Mouse (Mus musculus): ENCODE measurements around the gene Trim68. TPM values are rescaled to one million over a fixed set of nuclear protein-coding genes. Genes with fewer than 3 reads are reported as not detected.
"Not testable (repeated sequence)": the region's sequence is repeated elsewhere in the genome, so short reads cannot be mapped to it uniquely, and the experiment has no call there.

Gene Trim68
- polyA plus RNA-seq, 1 experiment from 2014 or later = 7.0 TPM

DNA sequence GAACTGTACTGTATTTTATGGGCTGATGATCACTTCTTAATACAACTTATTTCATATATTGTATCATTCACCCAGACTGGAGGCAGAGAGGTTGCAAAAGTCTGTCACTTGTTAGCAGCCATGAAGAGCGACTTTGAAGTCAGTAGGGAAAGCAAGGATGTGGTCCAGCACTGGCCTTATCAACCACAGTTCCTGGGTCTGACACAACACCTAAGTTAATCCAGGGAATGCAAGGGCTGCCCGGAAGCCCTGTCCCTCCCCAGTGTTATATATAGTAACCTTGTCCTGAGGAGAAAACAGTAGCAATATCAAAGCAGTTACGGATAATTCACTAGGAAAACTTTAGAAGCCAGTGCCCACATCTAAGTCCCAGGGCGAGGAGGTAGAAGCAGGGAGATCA lies 42.2 kb downstream of the Trim68 start:
- H3K27me3 ChIP-seq (replicated peaks); H3K27ac ChIP-seq (replicated peaks); H3K4me2 ChIP-seq; H3K9ac ChIP-seq (replicated peaks); ATAC-seq (ENCODE audit: low FRiP score); H3K4me1 ChIP-seq; H3K4me3 ChIP-seq (replicated peaks); H3K9me3 ChIP-seq (replicated peaks); H3K36me3 ChIP-seq: not testable (repeated sequence)
- WGBS = 87% methylated on average over 4 of the region's 4 CpGs

DNA sequence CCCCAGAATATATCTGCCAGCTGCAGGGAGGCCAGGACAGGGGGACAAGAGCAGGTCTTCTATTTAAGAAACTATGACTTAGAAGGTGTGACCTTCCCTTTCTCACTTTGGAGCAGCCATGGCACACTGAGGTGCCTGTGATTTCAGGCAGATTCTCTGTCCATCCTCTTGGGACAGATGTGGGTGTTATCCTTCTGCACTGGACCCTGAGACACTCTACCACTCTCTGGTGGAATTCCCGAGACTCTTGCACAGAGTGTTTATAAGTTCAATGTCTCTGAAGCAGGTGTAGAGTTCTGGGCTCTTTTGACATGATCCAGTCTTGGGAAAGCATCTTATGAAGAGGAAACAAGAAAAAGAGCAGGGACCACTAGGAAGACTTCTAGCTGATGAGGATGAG lies 49.0 kb downstream of the Trim68 start, which contains the start of gene Olfr554:
Olfr554 (plus strand) TSS at position 301 of the 400 bp plus-strand sequence.
- no peaks in the 10 kb centered on the region for H3K4me1 ChIP-seq
- WGBS = 66% methylated on average over 1 of the region's 1 CpGs
- H3K27me3 ChIP-seq (replicated peaks) = no peaks in the 10 kb centered on the region
- H3K4me2 ChIP-seq = no peak within 1 kb of the TSS
- H3K9me3 ChIP-seq (replicated peaks) = no peaks in the 10 kb centered on the region
- no peak within 1 kb of the TSS for H3K27ac ChIP-seq (replicated peaks)
- H3K36me3 ChIP-seq = no peaks in the 10 kb centered on the region
- no peak within 1 kb of the TSS for H3K9ac ChIP-seq (replicated peaks)
- no peak for ATAC-seq (ENCODE audit: low FRiP score)
- no peak within 1 kb of the TSS for H3K4me3 ChIP-seq (replicated peaks)

DNA sequence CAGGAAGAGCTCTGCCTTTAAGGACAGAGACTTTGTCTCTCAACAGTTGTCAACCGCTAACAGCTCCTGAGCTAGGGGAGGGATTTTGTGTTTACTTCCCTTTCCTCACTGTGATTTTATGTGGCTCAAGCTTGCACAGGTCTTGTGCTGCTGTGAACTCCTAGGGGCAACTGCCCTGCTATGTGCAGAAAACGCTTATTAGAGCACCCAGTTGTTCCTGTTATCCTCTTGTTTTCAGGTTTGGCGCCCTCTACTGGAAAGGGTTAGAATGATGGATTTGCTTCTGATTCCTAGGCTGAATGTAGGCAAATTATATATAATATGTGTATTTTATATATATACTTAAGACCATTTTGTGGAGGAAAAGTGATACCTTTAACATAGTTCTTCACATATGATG lies 50.5 kb downstream of the Trim68 start:
- H3K27ac ChIP-seq (replicated peaks) = no peak overlapping the region
- no peaks in the 10 kb centered on the region for H3K27me3 ChIP-seq (replicated peaks)

More for the DNA sequence above, 50.5 kb downstream of the Trim68 start:
- Histone ChIP-seq H3K9ac (replicated peaks) (no peak overlapping the region), H3K4me3 (replicated peaks) (no peak overlapping the region), H3K9me3 (replicated peaks) (no peaks in the 10 kb centered on the region), H3K36me3 (no peaks in the 10 kb centered on the region), H3K4me2 (no peak overlapping the region), H3K4me1 (no peaks in the 10 kb centered on the region)
- no peak for ATAC-seq (ENCODE audit: low FRiP score)
- WGBS = 35% methylated on average over 3 of the region's 3 CpGs

Other genes with a start within 250 kb of the Trim68 start
- 38.0 and 65.1 TPM in 2 replicates for gene Rrm1, start 245.6 kb downstream of the Trim68 start, polyA plus RNA-seq (2015; fragmentation: Nextera tagmentation; extraction: Ambion mirVana)
- 0.36 and 0.56 TPM in 2 replicates for gene Olfr543, start 205.6 kb downstream of the Trim68 start, polyA plus RNA-seq (2015; fragmentation: Nextera tagmentation; extraction: Ambion mirVana)
- 0.14 and 0.18 TPM in 2 replicates for gene Olfr544, start 199.0 kb downstream of the Trim68 start, polyA plus RNA-seq (2015; fragmentation: Nextera tagmentation; extraction: Ambion mirVana)
- gene Olfr545, start 187.8 kb downstream of the Trim68 start, polyA plus RNA-seq (2015; fragmentation: Nextera tagmentation; extraction: Ambion mirVana) = 0.33 and 0.41 TPM in 2 replicates
- gene Olfr547, start 152.6 kb downstream of the Trim68 start, polyA plus RNA-seq (2015; fragmentation: Nextera tagmentation; extraction: Ambion mirVana) = not detected in 2 replicates
- not detected in 2 replicates for gene Olfr548-ps1, start 146.4 kb downstream of the Trim68 start, polyA plus RNA-seq (2015; fragmentation: Nextera tagmentation; extraction: Ambion mirVana)
- not detected in 2 replicates for gene Olfr549, start 137.5 kb downstream of the Trim68 start, polyA plus RNA-seq (2015; fragmentation: Nextera tagmentation; extraction: Ambion mirVana)
- 0.52 TPM in 1 of 2 replicates, not detected in the other for gene Trim21, start 121.8 kb downstream of the Trim68 start, polyA plus RNA-seq (2015; fragmentation: Nextera tagmentation; extraction: Ambion mirVana)
- gene Olfr550, start 115.9 kb downstream of the Trim68 start, polyA plus RNA-seq (2015; fragmentation: Nextera tagmentation; extraction: Ambion mirVana) = not detected in 2 replicates
- gene Olfr551, start 95.4 kb downstream of the Trim68 start, polyA plus RNA-seq (2015; fragmentation: Nextera tagmentation; extraction: Ambion mirVana) = not detected in 2 replicates
- gene Olfr552, start 89.6 kb downstream of the Trim68 start, polyA plus RNA-seq (2015; fragmentation: Nextera tagmentation; extraction: Ambion mirVana) = not detected in 2 replicates
- gene Olfr553, start 69.1 kb downstream of the Trim68 start, polyA plus RNA-seq (2015; fragmentation: Nextera tagmentation; extraction: Ambion mirVana) = not detected in 2 replicates
- gene Olfr554, start 48.9 kb downstream of the Trim68 start, polyA plus RNA-seq (2015; fragmentation: Nextera tagmentation; extraction: Ambion mirVana) = not detected in 2 replicates
- not detected in 2 replicates for gene Olfr555, start 28.5 kb downstream of the Trim68 start, polyA plus RNA-seq (2015; fragmentation: Nextera tagmentation; extraction: Ambion mirVana)
- gene Olfr556, start 22.4 kb downstream of the Trim68 start, polyA plus RNA-seq (2015; fragmentation: Nextera tagmentation; extraction: Ambion mirVana) = not detected in 2 replicates
- gene Olfr557, start 8.6 kb upstream of the Trim68 start, polyA plus RNA-seq (2015; fragmentation: Nextera tagmentation; extraction: Ambion mirVana) = not detected in 2 replicates
- gene Olfr558, start 14.9 kb upstream of the Trim68 start, polyA plus RNA-seq (2015; fragmentation: Nextera tagmentation; extraction: Ambion mirVana) = 0.22 and 0.54 TPM in 2 replicates
- gene Olfr33, start 31.7 kb upstream of the Trim68 start, polyA plus RNA-seq (2015; fragmentation: Nextera tagmentation; extraction: Ambion mirVana) = not detected in 2 replicates
- not detected in 2 replicates for gene Olfr559, start 40.2 kb upstream of the Trim68 start, polyA plus RNA-seq (2015; fragmentation: Nextera tagmentation; extraction: Ambion mirVana)
- gene Olfr560, start 72.0 kb upstream of the Trim68 start, polyA plus RNA-seq (2015; fragmentation: Nextera tagmentation; extraction: Ambion mirVana) = not detected in 2 replicates
- 0.06 TPM in 1 of 2 replicates, not detected in the other for gene Olfr78, start 72.1 kb upstream of the Trim68 start, polyA plus RNA-seq (2015; fragmentation: Nextera tagmentation; extraction: Ambion mirVana)
- not detected in 2 replicates for gene Olfr561, start 83.9 kb upstream of the Trim68 start, polyA plus RNA-seq (2015; fragmentation: Nextera tagmentation; extraction: Ambion mirVana)
- gene Olfr564, start 116.2 kb upstream of the Trim68 start, polyA plus RNA-seq (2015; fragmentation: Nextera tagmentation; extraction: Ambion mirVana) = not detected in 2 replicates
- gene Olfr566, start 171.4 kb upstream of the Trim68 start, polyA plus RNA-seq (2015; fragmentation: Nextera tagmentation; extraction: Ambion mirVana) = not detected in 2 replicates
- not detected in 2 replicates for gene Olfr568, start 189.8 kb upstream of the Trim68 start, polyA plus RNA-seq (2015; fragmentation: Nextera tagmentation; extraction: Ambion mirVana)
- not detected in 2 replicates for gene Olfr569, start 203.6 kb upstream of the Trim68 start, polyA plus RNA-seq (2015; fragmentation: Nextera tagmentation; extraction: Ambion mirVana)
- gene Olfr570, start 207.2 kb upstream of the Trim68 start, polyA plus RNA-seq (2015; fragmentation: Nextera tagmentation; extraction: Ambion mirVana) = not detected in 2 replicates
- gene Olfr571, start 230.2 kb upstream of the Trim68 start, polyA plus RNA-seq (2015; fragmentation: Nextera tagmentation; extraction: Ambion mirVana) = not detected in 2 replicates
- not detected in 2 replicates for gene Olfr572, start 237.1 kb upstream of the Trim68 start, polyA plus RNA-seq (2015; fragmentation: Nextera tagmentation; extraction: Ambion mirVana)